Mouse (Mus musculus) fibroblast of lung, adult 2 months (primary cell): ENCODE results near the gene 4930590J08Rik.
"Not testable (repeated sequence)": the region's sequence is repeated elsewhere in the genome, so short reads cannot be mapped to it uniquely, and the experiment has no call there.

Source experiments
- DNase-seq: peaks from one replicate; pipeline ENCODE4 v3.0.0-alpha.2; 2011; ENCODE audit warnings: low read depth

The 4930590J08Rik gene

DNA sequence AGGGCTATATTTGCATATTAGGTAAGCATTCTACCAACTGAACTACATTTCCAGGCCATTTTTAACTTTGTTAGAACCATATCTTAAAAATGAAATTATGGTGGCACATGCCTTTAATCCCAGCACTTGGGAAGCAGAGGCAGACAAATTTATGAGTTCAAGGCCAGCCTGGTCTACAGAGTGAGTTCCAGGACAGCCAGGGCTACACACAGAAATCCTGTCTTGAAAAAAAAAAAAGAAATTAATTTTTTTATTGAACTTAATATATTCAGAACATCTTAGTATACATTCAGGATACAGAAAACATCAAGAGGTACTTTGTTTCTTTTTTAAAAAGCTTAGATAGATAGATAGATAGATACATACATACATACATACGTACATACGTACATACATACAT, at the start of gene 4930590J08Rik:
Gene 4930590J08Rik, plus strand, starts transcription at position 301 of the 400 bp plus-strand sequence.
- not testable (repeated sequence) for DNase-seq

GRCm38 (mm10) chr6:91858339-91858738, 44.3 kb upstream of the 4930590J08Rik start:
- DNase-seq = no peak

- DNase-seq = no peak
Measured at GRCm38 (mm10) chr6:91862848-91863247, 39.8 kb upstream of the 4930590J08Rik start.

DNA sequence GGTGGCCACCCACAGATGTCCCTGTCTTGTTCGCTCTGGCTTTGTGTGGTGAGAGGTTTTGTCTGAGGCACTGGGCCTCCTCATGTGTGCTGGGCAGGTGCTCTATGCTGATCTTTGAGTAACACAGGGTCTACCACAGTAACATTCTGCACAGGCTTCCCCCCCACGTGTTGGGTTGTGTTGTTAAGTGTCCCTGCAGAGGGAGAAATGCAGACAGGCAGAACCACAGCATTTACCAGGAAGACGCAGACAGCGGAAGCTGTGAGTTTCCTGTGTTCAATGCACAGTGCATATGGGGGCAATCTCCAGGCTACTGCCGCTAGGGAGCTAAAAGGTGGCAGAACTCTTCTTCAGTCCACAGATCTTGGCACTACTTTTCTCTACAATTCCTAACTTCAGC, 38.0 kb upstream of the 4930590J08Rik start:
- no peak for DNase-seq

DNA sequence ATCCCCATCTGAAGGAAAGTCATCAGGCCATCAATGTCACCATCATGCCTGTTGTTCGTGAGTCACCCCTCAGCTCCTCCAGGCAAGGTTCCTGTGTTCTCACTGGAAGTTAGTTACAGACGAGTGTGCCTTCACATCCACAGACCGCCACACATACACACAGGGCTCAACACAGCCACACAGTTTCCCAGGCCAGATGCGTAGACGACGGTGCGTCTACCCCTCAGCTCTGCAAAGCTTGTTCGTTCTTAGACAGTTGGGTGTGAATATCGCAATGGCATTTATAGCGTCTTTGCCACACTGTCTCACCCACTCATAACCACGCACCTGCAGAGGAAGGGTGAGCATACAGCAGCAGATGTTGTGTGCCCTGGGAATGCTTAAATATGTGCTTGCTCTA, 37.0 kb upstream of the 4930590J08Rik start:
- no peak for DNase-seq

DNA sequence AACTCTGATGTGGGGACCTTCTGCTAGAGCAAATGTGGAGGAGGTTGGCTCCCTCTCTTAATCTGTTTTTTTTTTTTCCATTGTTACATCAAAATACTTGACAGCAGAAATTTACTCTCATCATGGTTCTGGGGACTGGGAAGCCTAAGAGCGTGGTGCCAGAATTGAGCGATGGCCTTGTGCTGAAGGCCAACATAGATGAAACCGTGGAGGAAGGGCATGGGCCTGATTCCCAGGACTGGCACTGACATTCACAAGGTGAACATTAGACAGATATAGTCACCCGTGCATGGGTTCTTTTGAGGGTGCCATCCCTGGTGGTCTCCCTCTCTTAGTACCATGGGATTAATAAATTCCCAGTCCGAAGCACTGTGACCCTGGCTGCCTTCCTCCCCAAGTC, 34.5 kb upstream of the 4930590J08Rik start:
- DNase-seq = no peak

DNA sequence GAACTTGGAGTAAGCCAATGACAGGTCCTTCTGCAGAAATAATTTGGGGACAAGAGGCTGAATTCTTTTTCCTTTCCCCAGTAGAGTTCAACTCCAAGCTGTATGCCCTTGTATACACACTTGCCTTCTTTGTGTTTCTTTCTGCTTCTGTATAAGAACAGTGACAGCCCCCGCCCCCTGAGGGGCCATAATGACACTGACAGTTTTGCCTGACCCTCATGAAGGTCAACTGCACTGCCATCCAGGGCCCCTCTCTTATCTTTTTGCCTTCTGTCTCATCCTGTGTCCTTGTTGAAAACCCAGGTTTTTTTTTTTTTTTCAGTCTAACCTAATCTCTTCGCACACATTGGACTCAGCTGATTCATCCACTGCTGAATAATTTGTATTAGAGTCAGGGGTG, 29.8 kb upstream of the 4930590J08Rik start:
- no peak for DNase-seq

DNA sequence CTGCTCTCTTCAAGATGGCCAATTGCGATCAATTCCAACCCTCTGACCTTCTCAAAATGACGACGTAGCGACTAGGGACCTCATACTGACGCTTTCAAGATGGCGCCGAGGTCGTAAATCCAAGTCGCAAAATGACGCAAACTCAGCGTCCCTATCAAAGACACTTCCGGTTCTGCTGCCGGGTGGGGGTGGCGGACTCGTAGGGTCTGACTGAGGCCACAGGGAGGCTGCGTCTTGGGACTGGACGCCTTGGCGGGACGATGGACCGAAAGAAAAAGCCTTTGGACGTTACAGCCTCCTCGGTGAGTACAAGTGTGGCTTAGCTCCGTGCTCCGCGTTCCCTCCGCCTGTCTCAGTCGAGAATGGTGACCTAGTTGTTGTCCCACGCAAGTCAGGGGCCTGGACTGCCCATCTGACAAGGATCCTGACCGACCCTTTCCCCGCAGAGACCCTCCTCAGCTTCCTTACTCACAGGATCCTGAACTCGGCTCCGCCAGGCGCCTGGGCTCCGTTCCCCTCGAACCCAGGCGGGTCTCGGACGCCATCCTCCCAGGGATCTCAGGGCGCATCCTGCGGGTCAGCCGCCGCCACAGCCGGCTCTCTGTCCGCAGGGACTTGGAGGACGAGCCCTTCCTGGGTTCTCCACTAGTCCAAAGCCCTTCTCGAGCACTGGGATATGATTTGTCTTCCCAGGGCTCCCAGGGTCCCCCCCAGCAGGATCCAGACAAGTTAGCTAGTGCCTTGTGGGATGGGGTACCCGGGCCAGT, 24.5 kb upstream of the 4930590J08Rik start, which contains the start of gene Ccdc174:
Gene Ccdc174, plus strand, starts transcription at position 169 of the 767 bp plus-strand sequence.
- peak; percentile 94 for DNase-seq

DNA sequence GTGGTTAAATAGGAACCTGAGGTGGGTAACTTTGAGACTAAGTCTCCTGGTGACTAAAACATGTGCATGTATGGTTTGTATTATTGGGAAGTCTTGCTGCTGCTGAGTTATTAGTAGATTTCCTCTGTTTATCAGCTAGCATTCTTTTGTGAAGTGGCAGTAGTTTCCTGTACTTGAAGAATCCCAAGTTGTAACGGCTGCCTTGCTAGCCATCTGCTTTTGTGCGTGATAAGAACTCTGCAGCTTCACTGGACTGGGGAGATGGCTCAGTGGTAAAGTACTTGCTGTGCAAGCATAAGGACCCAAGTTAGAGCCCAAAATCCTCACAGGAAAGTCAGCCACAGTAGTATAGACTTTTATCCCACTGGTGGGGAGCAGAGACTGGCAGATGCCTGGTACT, 18.8 kb upstream of the 4930590J08Rik start:
- DNase-seq = no peak

GRCm38 (mm10) chr6:91889255-91889906, 13.2 kb upstream of the 4930590J08Rik start:
- DNase-seq = no peak

DNA sequence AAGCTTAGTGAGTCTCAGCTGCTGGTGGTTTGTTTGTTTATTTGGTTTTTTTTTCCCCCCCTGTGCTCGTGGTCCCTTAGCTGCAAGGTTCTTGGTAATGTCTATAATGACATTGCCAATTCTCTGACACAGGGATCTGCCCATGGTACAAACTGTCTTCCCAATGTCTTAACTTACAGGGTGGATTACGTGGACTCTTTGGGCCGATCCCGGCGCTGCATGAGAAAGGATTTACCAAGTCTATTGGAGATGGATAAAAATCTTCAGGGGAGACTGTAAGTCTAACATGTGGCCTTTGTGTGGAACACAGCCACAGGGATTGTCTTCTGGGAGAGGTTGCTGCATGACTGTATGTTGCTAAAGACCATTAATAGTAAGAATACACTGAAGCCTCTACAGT, 12.0 kb upstream of the 4930590J08Rik start:
- no peak for DNase-seq

DNA sequence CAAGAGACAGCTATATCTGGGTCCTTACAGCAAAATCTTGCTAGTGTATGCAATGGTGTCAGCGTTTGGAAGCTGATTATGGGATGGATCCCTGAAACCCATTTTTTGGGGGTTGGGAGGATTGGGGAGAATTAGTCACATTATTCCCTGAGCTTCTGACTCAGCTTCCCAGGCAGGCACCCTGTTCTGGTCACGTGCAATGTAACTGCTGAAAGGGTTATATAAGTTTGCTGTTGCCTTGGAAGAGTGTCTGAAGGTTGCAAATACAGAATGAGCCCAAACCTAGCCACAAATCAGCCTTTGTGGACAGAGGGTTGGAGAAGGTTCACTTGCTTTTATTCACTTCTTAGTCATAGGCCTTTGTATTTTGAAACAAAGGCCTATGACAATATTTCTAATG, 10.8 kb upstream of the 4930590J08Rik start:
- no peak for DNase-seq

DNA sequence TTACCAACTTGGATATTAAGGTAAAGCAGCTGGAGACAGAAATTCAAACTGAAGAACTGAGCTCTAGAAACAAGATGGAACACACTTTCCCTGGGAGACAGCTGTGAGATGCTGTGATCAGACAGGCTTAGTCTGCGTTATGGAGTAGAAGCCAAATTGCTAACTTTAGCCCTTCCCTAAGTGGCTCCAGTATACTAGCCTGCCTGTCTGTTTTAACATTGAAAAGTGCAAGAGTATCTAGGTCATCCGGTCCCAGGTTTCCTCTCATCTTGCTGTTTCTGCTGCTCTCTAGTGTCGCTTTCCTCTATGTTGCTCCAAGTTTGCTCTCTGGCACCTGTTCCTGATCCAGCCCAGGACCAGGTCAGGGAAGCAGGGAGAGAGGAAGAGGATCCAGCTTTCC, 5.8 kb upstream of the 4930590J08Rik start:
- no peak for DNase-seq

GRCm38 (mm10) chr6:91901505-91901904, 1.1 kb upstream of the 4930590J08Rik start:
- DNase-seq = peak; percentile 44

- DNase-seq = no peak
Measured at GRCm38 (mm10) chr6:91914011-91914410, 11.4 kb downstream of the 4930590J08Rik start.

DNA sequence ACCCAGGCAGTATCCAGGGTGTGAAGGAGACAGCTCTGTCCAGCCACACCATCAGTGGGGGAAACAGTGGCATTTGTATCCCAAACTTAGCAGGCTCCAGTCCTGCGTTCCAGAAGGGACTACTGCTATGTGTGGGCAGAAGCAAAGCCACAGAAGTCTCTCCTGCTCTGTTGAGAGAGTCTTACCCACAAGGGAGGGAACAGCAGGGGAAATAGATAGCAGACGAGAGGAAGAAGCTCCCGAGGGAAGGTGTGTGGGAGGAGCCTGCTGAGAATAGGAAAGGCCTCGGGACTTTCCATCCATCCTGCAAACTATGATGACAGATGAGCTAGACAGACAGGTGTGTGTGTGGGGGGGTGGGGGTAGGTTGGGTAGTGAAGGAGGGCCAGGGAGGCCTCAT, 14.7 kb downstream of the 4930590J08Rik start:
- DNase-seq = no peak

DNA sequence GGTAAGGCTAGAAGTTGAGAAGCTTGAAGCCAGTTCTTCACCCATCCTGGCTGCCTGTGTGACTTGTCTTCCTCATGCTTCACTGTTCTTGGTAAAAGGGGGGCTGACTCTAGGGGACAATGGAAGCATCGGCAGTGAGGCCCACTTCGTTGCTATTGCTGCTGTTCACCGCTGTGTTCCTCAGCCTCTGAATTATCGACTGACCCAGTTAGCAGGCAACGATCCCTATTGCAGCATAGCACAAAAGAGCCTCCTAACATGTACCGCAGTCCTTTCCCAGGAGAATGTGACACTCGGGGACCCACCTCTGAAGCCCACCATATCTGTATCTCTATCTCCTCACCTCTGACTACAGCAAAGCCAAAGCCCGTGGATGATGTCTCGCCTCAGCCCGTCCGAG, 15.1 kb downstream of the 4930590J08Rik start:
- no peak for DNase-seq

DNA sequence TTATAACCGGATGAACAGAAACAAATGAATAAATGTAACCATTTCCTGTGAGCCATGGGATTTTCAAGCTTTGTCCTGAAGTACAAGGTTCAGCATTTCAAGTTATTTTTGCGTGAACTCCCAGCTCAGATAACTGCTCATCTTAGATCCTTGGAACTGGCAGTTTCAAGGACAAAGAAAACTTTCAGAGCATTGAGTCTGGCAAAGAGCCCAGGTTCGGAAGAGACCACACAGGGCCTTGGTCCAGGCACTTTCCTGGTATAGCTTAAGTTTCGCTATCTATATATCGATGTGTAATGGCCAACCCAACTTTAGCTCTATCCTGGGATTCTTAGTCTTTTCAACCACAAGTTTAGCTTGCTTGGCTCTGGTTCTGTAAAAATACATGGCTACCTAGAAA, 28.6 kb downstream of the 4930590J08Rik start:
- no peak for DNase-seq

DNA sequence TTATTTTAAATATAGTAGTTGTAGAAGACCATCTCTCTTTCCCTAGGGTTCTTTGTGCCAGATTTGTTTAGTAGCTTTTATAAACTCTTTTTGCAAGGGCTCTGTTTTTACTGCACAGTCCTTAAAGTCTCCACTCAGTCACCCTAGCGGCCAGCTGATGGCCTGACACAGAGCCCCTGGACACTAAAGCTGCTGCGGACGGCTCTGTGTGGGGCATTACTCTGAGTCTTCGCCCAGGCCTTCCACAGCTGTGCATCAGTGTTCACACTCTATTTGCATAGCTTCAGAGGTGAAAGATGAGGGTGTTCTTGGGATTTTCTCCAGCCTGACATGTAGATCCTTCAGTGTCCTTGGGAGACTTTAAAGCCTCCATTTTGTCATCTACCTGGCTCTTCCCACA, 35.9 kb downstream of the 4930590J08Rik start:
- DNase-seq = no peak

GRCm38 (mm10) chr6:91948426-91948825, 45.8 kb downstream of the 4930590J08Rik start:
- no peak for DNase-seq

DNA sequence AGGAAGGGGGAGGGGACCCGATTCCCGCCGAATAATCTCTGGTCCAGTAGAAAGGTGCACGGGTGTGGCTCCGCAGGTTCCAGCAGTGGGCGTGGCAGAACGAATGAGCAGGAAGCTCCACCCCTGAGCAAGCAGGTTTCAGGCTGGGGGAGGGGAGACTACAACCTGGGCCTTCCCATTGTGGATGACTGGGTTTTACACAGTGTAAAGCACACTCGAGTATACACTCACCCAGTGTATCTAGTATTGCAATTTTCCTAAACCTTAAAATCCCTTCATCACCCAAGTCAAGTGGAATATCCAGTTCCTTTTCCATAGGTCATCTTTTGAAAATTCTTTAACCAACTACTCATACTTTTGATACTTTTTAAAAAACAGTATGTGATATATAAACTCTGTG, 55.4 kb downstream of the 4930590J08Rik start:
- DNase-seq = not testable (repeated sequence)

DNA sequence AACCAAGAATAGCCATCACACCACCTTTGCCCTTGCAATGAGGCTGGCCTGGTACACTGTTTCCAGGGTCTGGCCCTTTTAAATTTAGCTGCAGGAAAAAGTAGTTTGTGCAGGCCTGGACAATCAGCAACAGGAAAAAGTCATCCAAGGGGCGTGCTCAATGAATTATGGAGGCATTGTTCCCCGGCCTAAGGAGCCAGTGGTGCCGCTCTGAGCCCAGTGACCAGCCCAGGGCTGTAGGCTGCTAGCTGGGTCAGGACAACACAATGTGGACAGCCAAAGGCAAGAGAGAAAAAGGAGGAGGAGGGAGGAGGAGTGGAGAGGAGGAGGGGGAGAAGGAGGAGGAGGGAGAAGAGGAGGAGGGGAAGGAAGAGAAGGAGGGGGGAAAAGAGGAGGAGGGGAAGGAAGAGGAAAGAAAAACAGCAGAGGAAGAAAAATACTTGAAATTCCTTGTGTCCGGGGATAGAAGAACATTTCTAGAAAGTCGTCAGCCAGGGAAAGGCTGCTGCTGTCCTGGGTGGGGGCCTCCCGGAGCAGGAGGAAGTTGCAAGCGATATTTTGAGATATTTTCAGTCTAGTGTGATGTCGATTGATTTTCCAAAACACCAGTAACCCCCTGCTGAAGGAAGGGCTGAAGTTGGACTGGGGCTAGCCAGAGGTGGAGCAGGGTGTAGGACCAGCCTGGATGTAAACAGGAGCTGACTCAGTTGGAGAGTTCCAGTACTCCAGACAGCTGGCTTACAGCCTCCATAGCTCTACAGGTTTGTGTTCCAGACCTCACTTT, 57.6 kb downstream of the 4930590J08Rik start:
- DNase-seq = no peak

GRCm38 (mm10) chr6:91963429-91963828, 60.8 kb downstream of the 4930590J08Rik start:
- no peak for DNase-seq
